Mouse (Mus musculus): Measurements from ENCODE around the gene Fancg. TPM values are rescaled to one million over a fixed set of nuclear protein-coding genes. Genes with fewer than 3 reads are reported as not detected.
"Not testable (repeated sequence)": the region's sequence is repeated elsewhere in the genome, so short reads cannot be mapped to it uniquely, and the experiment has no call there.

The Fancg gene
- total RNA-seq, 2 experiments from 2014 or later = 7.4 to 8.2 TPM

GRCm38 (mm10) chr4:42999451-43000140 is 10.7 kb downstream of the Fancg start:
- peak; percentile 77 for DNase-seq

- no peak for DNase-seq
These were observed 12.3 kb downstream of the Fancg start for GRCm38 (mm10) chr4:42998022-42998421.

- no peak for DNase-seq
These were observed 22.0 kb downstream of the Fancg start for GRCm38 (mm10) chr4:42988296-42988695.

- not testable (repeated sequence) for DNase-seq
These were observed 29.8 kb downstream of the Fancg start for GRCm38 (mm10) chr4:42980467-42980866.

GRCm38 (mm10) chr4:42978062-42978461 is 32.2 kb downstream of the Fancg start:
- DNase-seq = no peak

GRCm38 (mm10) chr4:42973868-42974267 is 36.4 kb downstream of the Fancg start:
- no peak for DNase-seq

- DNase-seq = no peak
These were observed 37.4 kb downstream of the Fancg start for GRCm38 (mm10) chr4:42972952-42973351.

- no peak for DNase-seq
These were observed 41.0 kb downstream of the Fancg start, which contains the start of gene 1700022I11Rik for GRCm38 (mm10) chr4:42969304-42969703. 1700022I11Rik (plus strand) TSS chr4:42969604.

GRCm38 (mm10) chr4:42965039-42965719 is 45.1 kb downstream of the Fancg start:
- peak; percentile 43 for DNase-seq

GRCm38 (mm10) chr4:42963480-42963879 is 46.8 kb downstream of the Fancg start:
- DNase-seq = no peak

- peak; percentile 72 for DNase-seq
These were observed 48.7 kb downstream of the Fancg start for GRCm38 (mm10) chr4:42961592-42961991.

GRCm38 (mm10) chr4:42959382-42959781 is 50.9 kb downstream of the Fancg start:
- no peak for DNase-seq

GRCm38 (mm10) chr4:42958942-42959341 is 51.4 kb downstream of the Fancg start:
- DNase-seq = no peak

- no peak for DNase-seq
These were observed 52.3 kb downstream of the Fancg start for GRCm38 (mm10) chr4:42957979-42958378.

GRCm38 (mm10) chr4:42957306-42957705 is 53.0 kb downstream of the Fancg start:
- DNase-seq = no peak

- no peak for DNase-seq
These were observed 53.7 kb downstream of the Fancg start for GRCm38 (mm10) chr4:42956581-42956980.

- DNase-seq = no peak
These were observed 55.1 kb downstream of the Fancg start for GRCm38 (mm10) chr4:42955200-42955599.

GRCm38 (mm10) chr4:42954297-42954696 is 56.0 kb downstream of the Fancg start:
- peak; percentile 90 for DNase-seq

- DNase-seq = peak; percentile 86
These were observed 56.7 kb downstream of the Fancg start for GRCm38 (mm10) chr4:42953435-42954094.

GRCm38 (mm10) chr4:42952563-42952962 is 57.7 kb downstream of the Fancg start:
- DNase-seq = peak; percentile 62

Data from heart, postnatal 4 days (tissue).